Comparison of ENCODE assay signal across 11 mouse cellular contexts in genomic region chr4:155401121-155401520, GRCm38 (mm10). TPM values are rescaled to one million over a fixed set of nuclear protein-coding genes. Genes with fewer than 3 reads are reported as not detected.
"Had no signal": no experiment of that assay in that cellular context is flagged by ENCODE, and none has a peak within 500 bp of the region (broad histone marks: within the 10 kb centered on the region; RNA-seq: fewer than 3 reads in every experiment).

No protein-coding gene starts in this region.

- DNase-seq: kidney, postnatal 14 days; kidney, postnatal 4 days; liver, embryonic 13.5 days; lung, embryonic 14.5 days; retina, postnatal 1 day; right cerebral cortex, postnatal 25 days; thymus, adult 18-20 months; thymus, postnatal 14 days; thymus, postnatal 4 days had no signal

RNA-seq across cellular contexts. Expression of gene Gabrd, which starts 3.2 kb away (rescaled TPM):
- total RNA-seq: neutrophil, adult 5-6 weeks had no signal

RNA-seq across cellular contexts. Expression of gene Prkcz, which starts 40.0 kb away (rescaled TPM):
- total RNA-seq: monocyte, adult 5-6 weeks had no signal
